Mouse (Mus musculus): ENCODE measurements around the gene Myg1.

Myg1 gene

GRCm38 (mm10) chr15:102358834-102359233, 27.3 kb downstream of the Myg1 start:
- no peak for TF ChIP-seq GATA4 (IDR thresholded peaks at IDR 0.05; ENCODE audit: insufficient replicate concordance, low read length)

- TF ChIP-seq GATA4 (IDR thresholded peaks at IDR 0.05; ENCODE audit: insufficient replicate concordance, low read length): no peak
Measured at GRCm38 (mm10) chr15:102362648-102363047, 31.1 kb downstream of the Myg1 start.

- TF ChIP-seq GATA4 (IDR thresholded peaks at IDR 0.05; ENCODE audit: insufficient replicate concordance, low read length): no peak
Measured at GRCm38 (mm10) chr15:102364678-102365077, 33.2 kb downstream of the Myg1 start.

GRCm38 (mm10) chr15:102366238-102366637, 34.7 kb downstream of the Myg1 start:
- TF ChIP-seq GATA4 (IDR thresholded peaks at IDR 0.05; ENCODE audit: insufficient replicate concordance, low read length): no peak

- no peak for TF ChIP-seq GATA4 (IDR thresholded peaks at IDR 0.05; ENCODE audit: insufficient replicate concordance, low read length)
Measured at GRCm38 (mm10) chr15:102366733-102367344, 35.3 kb downstream of the Myg1 start, which contains the start of gene Sp7. TSS of gene Sp7 (minus strand) at chr15:102367182.

- TF ChIP-seq GATA4 (IDR thresholded peaks at IDR 0.05; ENCODE audit: insufficient replicate concordance, low read length): no peak
Measured at GRCm38 (mm10) chr15:102369972-102370371, 38.5 kb downstream of the Myg1 start.

GRCm38 (mm10) chr15:102370727-102371126, 39.2 kb downstream of the Myg1 start:
- TF ChIP-seq GATA4 (IDR thresholded peaks at IDR 0.05; ENCODE audit: insufficient replicate concordance, low read length): no peak

- TF ChIP-seq GATA4 (IDR thresholded peaks at IDR 0.05; ENCODE audit: insufficient replicate concordance, low read length): peak; percentile 54; the same call in 1 of the 2 replicates
Measured at GRCm38 (mm10) chr15:102376453-102377162, 45.1 kb downstream of the Myg1 start.

- TF ChIP-seq GATA4 (IDR thresholded peaks at IDR 0.05; ENCODE audit: insufficient replicate concordance, low read length): no peak
Measured at GRCm38 (mm10) chr15:102377163-102377543, 45.6 kb downstream of the Myg1 start.

- peak; percentile 94 for TF ChIP-seq GATA4 (IDR thresholded peaks at IDR 0.05; ENCODE audit: insufficient replicate concordance, low read length)
Measured at GRCm38 (mm10) chr15:102377810-102378262, 46.3 kb downstream of the Myg1 start.

GRCm38 (mm10) chr15:102381575-102381974, 50.1 kb downstream of the Myg1 start:
- TF ChIP-seq GATA4 (IDR thresholded peaks at IDR 0.05; ENCODE audit: insufficient replicate concordance, low read length): no peak

GRCm38 (mm10) chr15:102383671-102384070, 52.2 kb downstream of the Myg1 start:
- TF ChIP-seq GATA4 (IDR thresholded peaks at IDR 0.05; ENCODE audit: insufficient replicate concordance, low read length): no peak

- TF ChIP-seq GATA4 (IDR thresholded peaks at IDR 0.05; ENCODE audit: insufficient replicate concordance, low read length): no peak
Measured at GRCm38 (mm10) chr15:102386640-102387039, 55.1 kb downstream of the Myg1 start.

Data from liver, adult (tissue).